Mouse (Mus musculus): ENCODE data around the gene Cd70. TPM values are rescaled to one million over a fixed set of nuclear protein-coding genes. Genes with fewer than 3 reads are reported as not detected.

Cd70 gene
- polyA plus RNA-seq (2015; fragmentation: Nextera tagmentation; extraction: Ambion mirVana), result not detected in 2 replicates

- no peak for ATAC-seq (ENCODE audit: insufficient read depth)
- H3K27me3 ChIP-seq, result peaks cover 65% of the 10 kb centered on the region
- WGBS (ENCODE audit: insufficient replicate concordance), result 4% methylated on average over 38 of the region's 39 CpGs
These were observed at the start of gene Cd70 for GRCm38 (mm10) chr17:57148994-57149803. TSS of gene Cd70 (minus strand) at chr17:57149777.

GRCm38 (mm10) chr17:57198252-57198651 lies 48.7 kb upstream of the Cd70 start:
- Histone ChIP-seq H3K4me1 (replicated peaks) (peaks cover 30% of the 10 kb centered on the region), H3K36me3 (replicated peaks) (no peaks in the 10 kb centered on the region), H3K27ac (replicated peaks) (no peak overlapping the region), H3K4me3 (replicated peaks) (no peak overlapping the region), H3K27me3 (no peaks in the 10 kb centered on the region), H3K4me2 (no peak overlapping the region; the same call in 1 of the 2 replicates), H3K9ac (no peak overlapping the region), H3K9me3 (replicated peaks) (no peaks in the 10 kb centered on the region)
- ATAC-seq (ENCODE audit: insufficient read depth), result no peak
- WGBS (ENCODE audit: insufficient replicate concordance), result 25% methylated on average over 3 of the region's 3 CpGs

More at GRCm38 (mm10) chr17:57148994-57149803, at the start of gene Cd70:
- H3K27ac ChIP-seq (replicated peaks), result no peak within 1 kb of the TSS
- no peaks in the 10 kb centered on the region for H3K36me3 ChIP-seq (replicated peaks)
- H3K9ac ChIP-seq, result no peak within 1 kb of the TSS
- H3K9me3 ChIP-seq (replicated peaks), result no peaks in the 10 kb centered on the region
- H3K4me3 ChIP-seq (replicated peaks), result no peak within 1 kb of the TSS
- H3K4me1 ChIP-seq (replicated peaks), result no peaks in the 10 kb centered on the region
- H3K4me2 ChIP-seq, result no peak within 1 kb of the TSS

- Histone ChIP-seq H3K27me3 (no peaks in the 10 kb centered on the region), H3K4me3 (replicated peaks) (no peak overlapping the region), H3K9ac (no peak overlapping the region), H3K27ac (replicated peaks) (no peak overlapping the region), H3K36me3 (replicated peaks) (no peaks in the 10 kb centered on the region), H3K4me2 (no peak overlapping the region), H3K9me3 (replicated peaks) (no peaks in the 10 kb centered on the region), H3K4me1 (replicated peaks) (peaks cover 21% of the 10 kb centered on the region)
- 0 out of 2 replicates have a peak, but pooled peaks have one; percentile 16 for ATAC-seq (ENCODE audit: insufficient read depth)
- 52% methylated on average over 8 of the region's 8 CpGs for WGBS (ENCODE audit: insufficient replicate concordance)
These were observed 45.9 kb upstream of the Cd70 start for GRCm38 (mm10) chr17:57195326-57196010.

- Histone ChIP-seq H3K4me1 (replicated peaks) (peaks cover 21% of the 10 kb centered on the region), H3K27me3 (no peaks in the 10 kb centered on the region), H3K4me3 (replicated peaks) (no peak overlapping the region), H3K9ac (no peak overlapping the region), H3K27ac (replicated peaks) (no peak overlapping the region), H3K4me2 (no peak overlapping the region), H3K36me3 (replicated peaks) (no peaks in the 10 kb centered on the region), H3K9me3 (replicated peaks) (no peaks in the 10 kb centered on the region)
- no peak for ATAC-seq (ENCODE audit: insufficient read depth)
- 45% methylated on average over 3 of the region's 3 CpGs for WGBS (ENCODE audit: insufficient replicate concordance)
These were observed 45.2 kb upstream of the Cd70 start for GRCm38 (mm10) chr17:57194771-57195170.

- 17% methylated on average over 11 of the region's 11 CpGs for WGBS (ENCODE audit: insufficient replicate concordance)
- H3K36me3 ChIP-seq (replicated peaks), result no peaks in the 10 kb centered on the region
- no peaks in the 10 kb centered on the region for H3K27me3 ChIP-seq
- H3K9ac ChIP-seq, result no peak within 1 kb of the TSS; the same call in 1 of the 2 replicates
- H3K27ac ChIP-seq (replicated peaks), result no peak within 1 kb of the TSS
- no peaks in the 10 kb centered on the region for H3K9me3 ChIP-seq (replicated peaks)
- H3K4me1 ChIP-seq (replicated peaks), result peaks cover 22% of the 10 kb centered on the region
- H3K4me3 ChIP-seq (replicated peaks), result peak within 1 kb of the TSS; percentile 34
- ATAC-seq (ENCODE audit: insufficient read depth), result peak; percentile 27; the same call in 1 of the 2 replicates
- peak within 1 kb of the TSS; percentile 25 for H3K4me2 ChIP-seq
These were observed 44.5 kb upstream of the Cd70 start, which contains the start of gene Tnfsf14 for GRCm38 (mm10) chr17:57194041-57194507. TSS of gene Tnfsf14 (minus strand) at chr17:57194177.

- no peak overlapping the region for H3K9ac ChIP-seq
- H3K4me2 ChIP-seq, result 0 out of 2 replicates have a peak overlapping the region, but pooled peaks have one; percentile 6
- H3K4me1 ChIP-seq (replicated peaks), result peaks cover 16% of the 10 kb centered on the region; the same call in 1 of the 2 replicates
- ATAC-seq (ENCODE audit: insufficient read depth), result peak; percentile 25; the same call in 1 of the 2 replicates
- 21% methylated on average over 12 of the region's 12 CpGs for WGBS (ENCODE audit: insufficient replicate concordance)
- H3K9me3 ChIP-seq (replicated peaks), result no peaks in the 10 kb centered on the region
- H3K27ac ChIP-seq (replicated peaks), result no peak overlapping the region
- no peaks in the 10 kb centered on the region for H3K27me3 ChIP-seq
- H3K4me3 ChIP-seq (replicated peaks), result no peak overlapping the region
- no peaks in the 10 kb centered on the region for H3K36me3 ChIP-seq (replicated peaks)
These were observed 39.1 kb upstream of the Cd70 start for GRCm38 (mm10) chr17:57188510-57189192.

GRCm38 (mm10) chr17:57185641-57186040 lies 36.1 kb upstream of the Cd70 start:
- Histone ChIP-seq H3K9ac (no peak overlapping the region), H3K4me1 (replicated peaks) (peaks cover 13% of the 10 kb centered on the region; the same call in 1 of the 2 replicates), H3K27ac (replicated peaks) (no peak overlapping the region), H3K36me3 (replicated peaks) (no peaks in the 10 kb centered on the region), H3K27me3 (no peaks in the 10 kb centered on the region), H3K9me3 (replicated peaks) (no peaks in the 10 kb centered on the region), H3K4me3 (replicated peaks) (no peak overlapping the region), H3K4me2 (no peak overlapping the region)
- no peak for ATAC-seq (ENCODE audit: insufficient read depth)
- WGBS (ENCODE audit: insufficient replicate concordance), result 20% methylated on average over 2 of the region's 2 CpGs

GRCm38 (mm10) chr17:57182871-57183270 lies 33.3 kb upstream of the Cd70 start:
- no peak overlapping the region for H3K27ac ChIP-seq (replicated peaks)
- ATAC-seq (ENCODE audit: insufficient read depth), result no peak
- H3K27me3 ChIP-seq, result no peaks in the 10 kb centered on the region
- H3K36me3 ChIP-seq (replicated peaks), result no peaks in the 10 kb centered on the region
- no peak overlapping the region for H3K4me3 ChIP-seq (replicated peaks)
- no peaks in the 10 kb centered on the region for H3K4me1 ChIP-seq (replicated peaks)
- no peak overlapping the region for H3K4me2 ChIP-seq
- H3K9ac ChIP-seq, result no peak overlapping the region
- WGBS (ENCODE audit: insufficient replicate concordance), result 29% methylated on average over 3 of the region's 3 CpGs
- no peaks in the 10 kb centered on the region for H3K9me3 ChIP-seq (replicated peaks)

GRCm38 (mm10) chr17:57180363-57180762 lies 30.8 kb upstream of the Cd70 start:
- ATAC-seq (ENCODE audit: insufficient read depth), result no peak
- Histone ChIP-seq H3K36me3 (replicated peaks) (no peaks in the 10 kb centered on the region), H3K4me1 (replicated peaks) (no peaks in the 10 kb centered on the region), H3K27ac (replicated peaks) (no peak overlapping the region), H3K4me2 (no peak overlapping the region), H3K9ac (no peak overlapping the region), H3K27me3 (no peaks in the 10 kb centered on the region), H3K4me3 (replicated peaks) (no peak overlapping the region), H3K9me3 (replicated peaks) (no peaks in the 10 kb centered on the region)
- 28% methylated on average over 8 of the region's 8 CpGs for WGBS (ENCODE audit: insufficient replicate concordance)

- H3K27me3 ChIP-seq, result no peaks in the 10 kb centered on the region
- no peaks in the 10 kb centered on the region for H3K9me3 ChIP-seq (replicated peaks)
- no peak overlapping the region for H3K27ac ChIP-seq (replicated peaks)
- no peak overlapping the region for H3K9ac ChIP-seq
- H3K4me2 ChIP-seq, result no peak overlapping the region
- H3K4me1 ChIP-seq (replicated peaks), result peaks cover 10% of the 10 kb centered on the region; the same call in 1 of the 2 replicates
- H3K4me3 ChIP-seq (replicated peaks), result no peak overlapping the region
- ATAC-seq (ENCODE audit: insufficient read depth), result no peak
- no peaks in the 10 kb centered on the region for H3K36me3 ChIP-seq (replicated peaks)
- 31% methylated on average over 4 of the region's 4 CpGs for WGBS (ENCODE audit: insufficient replicate concordance)
These were observed 23.8 kb upstream of the Cd70 start for GRCm38 (mm10) chr17:57173351-57173750.
